Mouse (Mus musculus) adrenal gland, postnatal 25 days (tissue): ENCODE measurements around the gene Stam. TPM values are rescaled to one million over a fixed set of nuclear protein-coding genes. Genes with fewer than 3 reads are reported as not detected.

ENCODE experiments used
- DNase-seq: peaks from one replicate; pipeline ENCODE4 v3.0.0; 2021; ENCODE audit warnings: mixed read lengths
- total RNA-seq: library from RNA; stranded (reverse); gene quantifications from 2 replicates; pipeline ENCODE4 v1.2.3, GENCODE M21; 2021

Stam gene
- total RNA-seq, 1 experiment from 2014 or later: 46.8 TPM

DNA sequence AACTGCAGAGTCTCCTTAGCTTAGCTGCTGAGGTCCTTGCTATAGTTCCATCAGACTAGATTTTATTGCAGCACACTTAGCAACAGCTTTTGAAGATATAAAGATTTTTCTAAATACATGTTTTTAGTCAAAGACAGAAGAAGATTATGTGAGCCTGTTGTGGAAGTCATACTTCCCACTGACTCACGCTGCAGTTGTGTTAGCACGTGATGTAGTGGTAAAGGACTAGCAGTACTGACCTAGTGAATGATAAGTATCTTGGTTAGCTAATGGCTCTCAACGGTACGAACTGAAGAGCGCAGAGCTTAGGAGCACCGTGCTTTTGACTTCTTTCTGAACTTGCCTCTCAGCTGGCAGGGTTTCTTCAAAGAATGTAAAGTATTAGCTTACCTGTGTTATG, 52.5 kb downstream of the Stam start:
- DNase-seq: no peak

DNA sequence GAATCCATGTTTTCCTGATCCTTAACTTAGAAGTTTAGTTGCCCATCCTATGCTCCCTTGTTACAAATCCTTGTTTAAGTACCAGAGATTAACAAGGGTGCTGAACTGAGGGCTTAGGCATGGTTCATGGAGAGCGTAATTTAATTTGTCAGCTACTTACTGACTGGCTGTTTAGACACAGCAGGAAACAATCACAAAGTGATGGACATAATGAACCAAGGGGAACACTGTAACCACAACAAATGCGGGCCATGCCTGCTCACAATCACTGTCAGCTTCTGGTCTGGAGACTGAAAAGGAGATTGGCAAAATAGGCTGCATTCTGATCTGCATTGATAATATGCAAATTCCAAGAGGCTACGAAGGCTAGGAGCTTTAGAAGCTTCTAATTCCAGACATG, 53.7 kb downstream of the Stam start:
- no peak for DNase-seq

- DNase-seq: no peak
Measured at GRCm38 (mm10) chr2:14130641-14131339, 56.9 kb downstream of the Stam start.

DNA sequence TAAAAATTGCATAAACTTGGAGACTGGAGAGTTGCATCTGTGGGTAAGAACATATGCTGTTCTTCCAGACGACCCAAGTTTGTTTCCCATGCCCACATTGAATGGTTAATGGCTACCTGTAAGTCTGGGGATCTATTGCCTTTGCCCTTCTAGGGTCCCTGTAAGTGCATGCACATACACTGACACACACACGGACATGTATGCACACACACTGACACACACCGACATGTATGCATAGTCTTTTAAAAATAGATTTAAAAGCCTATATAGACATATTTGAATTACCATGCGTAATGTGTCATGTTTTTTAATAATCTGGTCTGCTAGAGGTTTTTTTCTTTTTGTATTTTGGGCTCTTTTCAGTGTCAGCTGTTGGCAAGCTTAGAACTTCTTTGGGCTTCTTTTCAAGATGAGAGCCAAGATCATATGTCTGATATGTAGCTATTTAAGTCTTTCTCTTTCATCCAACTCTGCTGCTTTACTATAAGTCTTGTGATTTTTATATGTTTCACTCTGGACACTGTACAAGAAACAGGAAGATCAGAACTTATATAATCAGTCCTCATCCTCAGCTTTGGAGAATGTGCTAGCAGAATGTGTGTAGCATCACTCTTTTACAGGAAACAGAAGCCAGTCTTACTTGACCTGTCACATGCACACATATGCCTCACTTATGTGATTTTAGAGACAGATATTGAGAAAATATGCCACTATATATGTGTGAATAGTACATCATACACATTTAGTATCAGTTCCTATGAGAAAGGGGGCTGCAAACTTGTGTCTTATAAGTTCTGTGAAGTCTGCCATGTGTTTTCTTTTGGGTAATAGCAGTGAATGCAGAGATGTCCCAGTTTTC, 58.8 kb downstream of the Stam start:
- DNase-seq: no peak

DNA sequence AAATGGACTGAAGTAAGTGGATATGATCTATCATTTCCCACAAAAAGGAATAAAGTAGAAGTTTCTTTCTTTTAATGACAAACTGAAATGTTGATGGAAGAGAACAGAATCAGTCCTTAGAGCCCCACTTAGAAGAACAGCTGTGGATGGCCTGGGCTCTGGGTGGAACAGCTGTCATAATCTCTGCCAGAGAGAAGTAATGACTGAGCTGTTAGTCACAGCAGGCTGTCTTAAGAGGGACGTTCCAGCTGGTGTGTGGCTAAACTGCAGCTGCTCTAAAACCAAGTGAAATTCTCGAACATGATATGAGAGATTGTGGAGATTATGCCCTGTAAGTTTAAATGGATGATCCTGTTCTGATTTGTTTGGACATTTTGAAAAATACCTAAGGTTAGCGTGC, 63.0 kb downstream of the Stam start:
- no peak for DNase-seq

- DNase-seq: no peak
Measured at GRCm38 (mm10) chr2:14139590-14139989, 65.7 kb downstream of the Stam start.

GRCm38 (mm10) chr2:14140044-14140443, 66.1 kb downstream of the Stam start:
- no peak for DNase-seq

GRCm38 (mm10) chr2:14145311-14145710, 71.4 kb downstream of the Stam start:
- no peak for DNase-seq

DNA sequence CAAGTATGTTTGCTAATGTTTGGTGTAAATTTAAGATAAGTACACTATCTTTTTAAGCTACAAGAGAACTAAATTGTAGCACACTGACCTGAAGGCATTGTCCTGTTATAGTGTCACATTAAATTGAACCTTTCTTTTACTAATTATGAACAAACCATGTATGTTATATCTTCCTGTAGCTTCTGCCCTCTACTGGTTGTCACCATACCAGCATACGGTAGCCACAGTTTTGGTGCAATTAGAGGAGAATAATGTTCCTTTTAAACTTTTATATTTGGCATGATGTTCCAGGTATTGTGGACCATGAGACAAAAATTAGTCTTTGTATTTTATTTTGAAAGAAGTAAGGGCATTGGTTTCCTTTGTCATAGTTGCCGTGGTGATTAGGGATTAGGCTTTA, 73.0 kb downstream of the Stam start:
- no peak for DNase-seq

DNA sequence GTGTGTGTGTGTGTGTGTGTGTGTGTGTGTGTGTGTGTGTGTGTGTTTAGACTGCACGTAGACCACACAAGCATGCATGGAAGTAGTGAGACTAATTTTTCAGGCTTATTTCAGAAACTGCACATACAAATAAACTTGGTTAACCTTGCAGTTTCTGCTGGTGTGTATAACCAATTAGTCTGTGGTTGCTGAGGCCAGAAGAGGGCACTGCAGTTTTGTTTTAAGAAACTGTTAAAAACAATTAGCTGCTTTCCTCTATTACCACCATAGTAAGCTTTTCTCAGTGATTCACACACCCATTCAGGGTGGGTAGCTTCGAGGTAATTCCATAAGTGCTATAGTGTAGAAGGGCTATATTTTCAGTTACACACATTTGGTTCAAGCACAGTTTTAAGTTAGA, 76.9 kb downstream of the Stam start:
- no peak for DNase-seq

DNA sequence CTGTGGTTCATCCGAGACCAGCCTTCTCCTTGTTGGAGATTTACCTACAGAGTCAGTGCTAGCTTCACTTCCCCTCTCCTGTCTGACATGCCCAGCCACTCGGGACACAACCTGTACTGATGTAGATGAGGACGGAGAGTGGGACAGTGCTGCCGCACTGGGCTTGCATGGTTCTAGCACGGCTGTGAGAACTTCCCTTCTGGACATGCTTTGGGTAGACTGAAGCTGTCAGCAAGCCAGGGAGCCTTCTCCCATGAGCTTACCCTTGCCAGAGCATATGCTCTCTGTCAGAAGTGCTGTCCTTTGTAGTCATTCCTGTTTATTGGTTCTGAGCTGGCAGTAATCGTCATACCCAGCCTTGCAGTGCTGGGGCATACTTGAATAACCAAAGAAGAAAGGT, 78.0 kb downstream of the Stam start:
- DNase-seq: no peak

- no peak for DNase-seq
Measured at GRCm38 (mm10) chr2:14159047-14159446, 85.1 kb downstream of the Stam start.

- DNase-seq: no peak
Measured at GRCm38 (mm10) chr2:14159756-14160155, 85.9 kb downstream of the Stam start.

GRCm38 (mm10) chr2:14164459-14165030, 90.6 kb downstream of the Stam start:
- no peak for DNase-seq

DNA sequence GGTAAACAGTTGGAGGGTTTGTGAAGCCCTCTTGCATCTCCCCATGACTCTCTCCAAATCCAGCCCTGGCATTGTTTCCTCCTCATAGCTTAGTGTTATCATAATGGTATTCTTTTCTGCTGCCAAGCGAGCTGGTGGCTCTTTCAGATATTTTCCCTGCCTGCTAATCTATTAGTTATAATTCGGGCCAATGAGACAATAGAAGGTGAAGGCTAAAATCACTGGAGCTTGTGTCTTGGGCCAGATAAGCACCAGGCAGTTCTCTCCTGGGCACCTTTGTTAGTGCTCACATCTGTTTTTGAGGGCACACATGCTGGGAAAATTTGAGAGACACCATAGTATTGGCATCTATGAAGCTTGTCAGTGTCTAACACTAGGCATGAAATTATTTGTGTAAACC, 91.2 kb downstream of the Stam start:
- DNase-seq: no peak

GRCm38 (mm10) chr2:14165618-14166344, 91.9 kb downstream of the Stam start:
- no peak for DNase-seq

GRCm38 (mm10) chr2:14167721-14168120, 93.8 kb downstream of the Stam start:
- DNase-seq: no peak

- DNase-seq: no peak
Measured at GRCm38 (mm10) chr2:14174334-14174733, 100.4 kb downstream of the Stam start, which contains the start of gene Tmem236. Gene Tmem236 (plus strand): TSS chr2:14174523.

GRCm38 (mm10) chr2:14176460-14177193, 102.7 kb downstream of the Stam start:
- no peak for DNase-seq

GRCm38 (mm10) chr2:14184375-14184774, 110.5 kb downstream of the Stam start:
- no peak for DNase-seq

GRCm38 (mm10) chr2:14190684-14191083, 116.8 kb downstream of the Stam start:
- no peak for DNase-seq

DNA sequence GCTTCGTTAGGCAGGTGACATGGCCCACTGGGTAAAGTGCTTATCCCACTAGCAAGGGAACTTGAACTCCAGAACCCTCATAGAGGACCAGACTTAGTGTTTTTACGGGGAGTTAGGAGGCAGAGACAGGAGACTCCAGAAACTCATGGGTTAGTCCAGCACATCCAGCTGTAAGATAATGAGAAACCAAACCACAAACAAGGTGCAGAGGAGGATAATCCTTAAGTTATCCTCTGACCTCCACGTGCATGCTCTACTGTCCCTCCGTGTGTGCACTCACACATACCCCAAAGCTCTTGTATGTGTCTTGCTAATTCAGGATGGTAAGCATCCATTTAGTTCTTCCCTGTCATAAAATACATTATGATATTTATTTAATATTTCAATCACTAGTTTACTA, 117.7 kb downstream of the Stam start:
- no peak for DNase-seq
